Mouse (Mus musculus) heart, embryonic 13.5 days (tissue): ENCODE data around the gene Rfpl4. TPM values are rescaled to one million over a fixed set of nuclear protein-coding genes. Genes with fewer than 3 reads are reported as not detected.
"Not testable (repeated sequence)": the region's sequence is repeated elsewhere in the genome, so short reads cannot be mapped to it uniquely, and the experiment has no call there.

Experiments
- ATAC-seq: fragments of 200-750 bp; cut with Nextera tagmentation; 2 replicates; pipeline ENCODE4 v1.8.0; 2017; ENCODE audit warnings: moderate TSS enrichment; ENCODE audit not compliant: insufficient number of reproducible peaks, low FRiP score, low TSS enrichment; ENCODE audit errors: extremely low read depth
- H3K27ac ChIP-seq: fragments of 300-500 bp; sonication (generic); replicated peaks from 2 replicates; pipeline ENCODE4 v1.5.1; 2015; ENCODE audit warnings: moderate library complexity, mild to moderate bottlenecking, inconsistent platforms
- H3K27me3 ChIP-seq: fragments of 300-500 bp; sonication (generic); replicated peaks from 2 replicates; pipeline ENCODE4 v1.6.1; 2015; ENCODE audit warnings: mild to moderate bottlenecking, inconsistent platforms
- H3K36me3 ChIP-seq: fragments of 300-500 bp; sonication (generic); 2 replicates; pipeline ENCODE4 v1.6.1; 2015; ENCODE audit warnings: mild to moderate bottlenecking, inconsistent platforms
- H3K4me1 ChIP-seq: fragments of 300-500 bp; sonication (generic); 2 replicates; pipeline ENCODE4 v1.6.1; 2015; ENCODE audit warnings: inconsistent platforms
- H3K4me2 ChIP-seq: fragments of 300-500 bp; sonication (generic); 2 replicates; pipeline ENCODE4 v1.6.1; 2015; ENCODE audit warnings: inconsistent platforms, mild to moderate bottlenecking, moderate library complexity
- H3K4me3 ChIP-seq: fragments of 300-500 bp; sonication (generic); 2 replicates; pipeline ENCODE4 v1.5.1; 2015; ENCODE audit warnings: moderate library complexity, mild to moderate bottlenecking, inconsistent platforms
- H3K9ac ChIP-seq: fragments of 300-500 bp; sonication (generic); 2 replicates; pipeline ENCODE4 v1.6.1; 2015; ENCODE audit warnings: inconsistent platforms, mild to moderate bottlenecking, moderate library complexity
- H3K9me3 ChIP-seq: fragments of 300-500 bp; sonication (generic); 2 replicates; pipeline ENCODE4 v1.6.1; 2016; ENCODE audit warnings: inconsistent platforms
- WGBS: fragments of 180-500 bp; shearing (Covaris S2); methylation state at CpG from one replicate; pipeline ENCODE4 v1.1.7; 2015; ENCODE audit warnings: mixed read lengths; 5-methylcytosine and 5-hydroxymethylcytosine counted together
- polyA plus RNA-seq: library from polyadenylated mRNA; unstranded; fragments of >200 nt; fragmentation: Nextera tagmentation; extraction: Ambion mirVana; gene quantifications from 2 replicates; pipeline ENCODE4 v1.2.1, GENCODE M21; 2015

The Rfpl4 gene
- 0.11 TPM in 1 of 2 replicates, not detected in the other for polyA plus RNA-seq

DNA sequence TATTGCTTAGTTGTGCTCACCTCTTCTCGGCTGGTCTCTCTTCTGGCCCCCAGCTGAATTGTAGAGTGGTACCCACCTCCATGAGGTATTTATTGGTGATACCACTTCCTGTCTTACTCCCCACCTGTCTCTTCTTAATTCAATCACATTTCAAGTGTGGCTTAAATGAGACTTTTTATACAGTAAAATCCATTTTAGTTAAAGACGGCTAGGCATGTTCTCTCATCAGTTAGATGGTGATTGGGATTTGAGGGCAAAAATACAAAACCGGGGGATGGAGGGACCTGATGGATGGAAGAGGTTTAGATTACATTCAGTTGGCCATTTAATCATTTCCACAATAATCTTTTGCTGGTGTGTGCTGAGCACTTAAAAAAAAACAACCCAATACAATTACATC is at the start of gene Rfpl4:
Gene Rfpl4 (minus strand): TSS at position 101 of the 400 bp plus-strand sequence.
- Histone ChIP-seq H3K4me2 (no peak within 1 kb of the TSS), H3K9me3 (no peaks in the 10 kb centered on the region), H3K9ac (no peak within 1 kb of the TSS), H3K4me3 (no peak within 1 kb of the TSS), H3K4me1 (no peaks in the 10 kb centered on the region), H3K27me3 (no peaks in the 10 kb centered on the region), H3K27ac (no peak within 1 kb of the TSS), H3K36me3 (no peaks in the 10 kb centered on the region)
- WGBS, result 85% methylated on average over 3 of the region's 3 CpGs
- ATAC-seq, result no peak

DNA sequence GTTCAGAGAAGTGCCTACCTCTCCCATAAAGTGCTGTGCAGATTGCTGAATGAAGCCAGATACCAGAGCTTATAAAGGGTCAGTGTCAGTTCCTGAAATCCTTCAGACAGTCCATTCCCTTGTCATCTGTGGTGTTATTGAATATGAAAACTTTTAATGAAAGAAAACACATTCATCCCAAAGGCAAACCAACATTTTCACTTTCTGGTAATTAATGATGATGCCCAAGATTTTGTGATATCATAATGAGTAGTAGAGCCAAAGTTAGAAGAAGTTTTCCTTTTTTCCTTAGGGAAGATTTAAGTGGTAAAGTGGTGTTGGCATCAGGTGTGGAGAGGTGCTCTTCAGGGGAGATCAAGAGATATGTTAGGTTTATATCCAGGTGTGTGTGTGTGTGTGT is 32.8 kb upstream of the Rfpl4 start, which contains the start of gene Vmn1r55:
Gene Vmn1r55 (minus strand): TSS at position 101 of the 400 bp plus-strand sequence.
- not testable (repeated sequence) for H3K4me1 ChIP-seq, H3K27me3 ChIP-seq, H3K36me3 ChIP-seq, H3K4me2 ChIP-seq, H3K9me3 ChIP-seq, H3K9ac ChIP-seq, ATAC-seq, H3K27ac ChIP-seq, H3K4me3 ChIP-seq

DNA sequence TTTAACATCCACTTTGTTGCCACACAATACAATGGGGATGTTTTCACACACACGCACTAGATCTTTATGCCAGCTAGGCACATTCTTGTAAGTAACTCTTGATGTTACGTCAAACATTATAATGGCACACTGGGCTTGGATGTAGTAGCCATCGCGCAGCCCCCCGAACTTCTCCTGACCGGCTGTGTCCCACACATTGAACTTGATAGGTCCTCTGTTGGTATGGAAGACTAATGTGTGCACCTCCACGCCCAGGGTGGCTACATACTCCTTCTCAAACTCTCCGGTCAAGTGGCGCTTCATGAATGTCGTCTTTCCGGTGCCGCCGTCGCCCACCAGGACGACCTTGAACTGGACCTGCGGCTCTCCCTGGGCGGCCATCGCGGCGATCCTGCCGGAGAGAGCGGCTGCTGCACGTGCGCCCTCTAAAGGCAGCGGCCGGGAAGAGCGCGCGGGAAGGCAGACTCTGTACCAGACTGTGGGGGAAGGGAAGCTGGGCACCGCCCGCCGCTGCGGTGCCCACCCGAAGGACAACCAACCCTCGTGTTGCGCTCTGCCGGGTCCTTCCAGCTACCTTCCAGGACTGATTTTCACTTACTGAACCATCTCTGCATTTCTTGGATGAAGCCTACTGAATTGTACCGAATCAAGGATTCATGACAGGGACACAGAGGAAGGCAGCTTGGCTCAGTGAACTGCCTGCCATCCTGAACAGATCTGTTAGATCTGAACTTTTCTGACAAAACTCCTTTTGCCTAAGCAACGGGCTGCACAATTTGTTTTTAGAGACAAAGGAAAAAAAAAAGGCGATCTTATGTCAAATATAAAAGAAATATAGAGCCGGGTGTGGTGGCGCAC is 9.0 kb upstream of the Rfpl4 start, which contains the start of gene Rasl2-9:
Gene Rasl2-9 (minus strand): TSS at position 402 of the 858 bp plus-strand sequence.
- peak; percentile 61; the same call in 1 of the 2 replicates for ATAC-seq
- Histone ChIP-seq H3K27me3 (no peaks in the 10 kb centered on the region), H3K36me3 (no peaks in the 10 kb centered on the region), H3K9ac (peak within 1 kb of the TSS; percentile 74), H3K4me3 (peak within 1 kb of the TSS; percentile 51), H3K27ac (no peak within 1 kb of the TSS), H3K9me3 (no peaks in the 10 kb centered on the region), H3K4me2 (peak within 1 kb of the TSS; percentile 76), H3K4me1 (peaks cover 12% of the 10 kb centered on the region; the same call in 1 of the 2 replicates)
- 15% methylated on average over 42 of the region's 42 CpGs for WGBS

DNA sequence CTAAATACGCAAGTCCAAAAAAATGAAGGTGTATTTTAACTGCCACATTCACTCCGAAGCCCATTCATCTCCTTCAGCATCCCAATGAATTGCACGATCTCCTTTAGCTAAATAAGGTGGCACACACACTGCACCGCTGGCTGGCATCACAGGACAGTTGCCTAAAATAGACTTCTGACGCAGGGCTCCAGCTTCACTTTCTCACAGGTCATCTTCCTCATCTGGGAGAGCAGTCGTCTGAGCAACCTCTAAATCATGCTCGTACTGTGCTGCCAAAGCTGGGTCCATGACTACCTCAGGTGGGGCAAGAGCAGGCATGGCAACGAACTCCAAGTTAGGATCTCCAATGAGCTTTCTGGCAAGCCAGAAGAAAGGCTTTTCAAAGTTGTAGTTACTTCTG is 8.3 kb upstream of the Rfpl4 start:
- Histone ChIP-seq H3K4me2 (peak overlapping the region; percentile 76), H3K36me3 (no peaks in the 10 kb centered on the region), H3K27ac (no peak overlapping the region), H3K4me1 (peaks cover 12% of the 10 kb centered on the region; the same call in 1 of the 2 replicates), H3K9ac (no peak overlapping the region), H3K27me3 (no peaks in the 10 kb centered on the region), H3K4me3 (no peak overlapping the region), H3K9me3 (no peaks in the 10 kb centered on the region)
- no peak for ATAC-seq
- 70% methylated on average over 8 of the region's 8 CpGs for WGBS

DNA sequence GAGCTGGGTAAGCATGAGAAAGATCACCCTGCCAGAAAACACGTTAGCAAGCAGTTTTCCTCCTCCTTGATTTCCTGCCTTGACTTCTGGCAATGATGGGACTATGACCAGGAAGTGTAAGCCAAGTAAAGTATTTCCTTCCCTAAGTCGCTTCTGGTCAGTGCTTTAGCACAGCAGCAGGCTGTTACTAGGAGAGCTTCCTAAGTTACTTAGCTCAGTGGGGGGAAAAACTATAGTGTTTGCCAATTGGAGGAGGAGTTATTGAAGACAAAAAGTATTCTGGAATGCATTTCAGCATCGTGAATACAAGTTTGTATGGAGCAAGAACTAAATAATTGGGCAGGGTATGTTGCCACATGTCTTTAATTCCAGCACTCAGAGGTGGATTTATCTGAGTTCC is 4.0 kb downstream of the Rfpl4 start:
- ATAC-seq, result no peak
- Histone ChIP-seq H3K36me3 (no peaks in the 10 kb centered on the region), H3K27ac (no peak overlapping the region), H3K4me3 (no peak overlapping the region), H3K4me2 (no peak overlapping the region), H3K27me3 (no peaks in the 10 kb centered on the region), H3K9me3 (0 out of 2 replicates have a peak, but pooled peaks cover 3% of the 10 kb centered on the region), H3K9ac (no peak overlapping the region), H3K4me1 (no peaks in the 10 kb centered on the region)
- WGBS, result 37% methylated on average over 3 of the region's 3 CpGs

DNA sequence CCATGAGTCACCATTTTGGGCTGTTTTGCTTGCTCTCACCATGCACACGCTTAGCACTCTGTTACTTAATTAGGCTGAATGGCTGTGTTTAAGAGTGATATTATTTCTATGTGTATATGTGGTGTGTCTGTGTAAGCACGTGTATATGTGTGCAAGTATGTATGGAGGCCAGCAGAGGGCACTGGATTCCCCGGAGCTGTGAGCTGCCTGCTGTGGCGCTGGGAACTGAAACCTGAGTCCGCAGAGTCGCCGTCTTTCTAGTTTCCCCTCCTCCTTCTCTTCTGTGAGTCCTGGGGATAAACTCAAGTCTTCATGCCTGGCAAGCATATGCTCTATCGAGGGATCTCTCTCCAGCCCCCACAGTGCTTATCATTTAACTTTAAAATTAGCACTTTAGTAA is 7.4 kb downstream of the Rfpl4 start:
- Histone ChIP-seq H3K4me2 (no peak overlapping the region), H3K4me1 (no peaks in the 10 kb centered on the region), H3K27me3 (no peaks in the 10 kb centered on the region), H3K4me3 (no peak overlapping the region), H3K9ac (no peak overlapping the region), H3K9me3 (0 out of 2 replicates have a peak, but pooled peaks cover 3% of the 10 kb centered on the region), H3K36me3 (no peaks in the 10 kb centered on the region), H3K27ac (no peak overlapping the region)
- ATAC-seq, result no peak
- 76% methylated on average over 8 of the region's 8 CpGs for WGBS

DNA sequence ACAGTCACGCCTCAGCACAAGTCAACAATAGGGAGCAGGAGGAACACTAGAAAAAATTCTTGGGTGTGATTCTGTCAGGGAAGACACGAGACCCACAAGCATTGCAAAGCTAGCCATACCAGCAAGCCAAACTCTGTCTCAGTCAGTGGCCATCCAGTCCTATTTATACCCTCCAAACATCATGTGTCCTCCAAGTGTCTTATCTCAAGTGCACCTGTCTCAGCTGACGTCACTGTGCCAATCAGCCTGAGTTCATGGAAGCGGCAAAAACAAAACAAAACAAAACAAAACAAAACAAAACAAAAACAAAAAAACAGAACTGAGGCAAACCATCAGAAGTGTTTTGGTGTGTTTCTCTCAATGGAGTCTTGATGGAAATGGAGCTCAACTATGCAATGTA is 8.5 kb downstream of the Rfpl4 start:
- H3K36me3 ChIP-seq, result no peaks in the 10 kb centered on the region
- no peak overlapping the region for H3K4me2 ChIP-seq
- 50% methylated on average over 4 of the region's 4 CpGs for WGBS
- H3K27me3 ChIP-seq, result no peaks in the 10 kb centered on the region
- H3K4me3 ChIP-seq, result no peak overlapping the region
- 0 out of 2 replicates have a peak, but pooled peaks cover 3% of the 10 kb centered on the region for H3K9me3 ChIP-seq
- H3K9ac ChIP-seq, result no peak overlapping the region
- ATAC-seq, result no peak
- H3K27ac ChIP-seq, result no peak overlapping the region
- no peaks in the 10 kb centered on the region for H3K4me1 ChIP-seq

DNA sequence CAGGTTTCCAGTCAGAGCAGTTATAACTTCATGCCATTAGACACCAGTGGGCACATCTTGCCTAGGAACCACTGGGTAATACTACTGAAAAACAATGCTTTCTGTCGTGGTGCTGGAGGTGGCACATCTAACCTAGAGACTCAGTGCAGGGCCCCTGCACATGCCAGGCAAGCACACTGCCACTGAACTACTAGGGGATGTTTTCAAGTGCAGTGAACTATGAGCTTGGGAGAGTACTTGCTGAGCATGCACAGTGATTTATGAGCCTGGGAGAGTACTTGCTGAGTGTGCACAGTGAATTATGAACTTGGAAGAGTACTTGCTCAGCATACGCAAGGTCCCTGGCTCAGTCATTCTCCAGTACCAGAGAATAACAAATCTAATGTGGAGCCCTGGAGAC is 14.2 kb downstream of the Rfpl4 start:
- Histone ChIP-seq H3K27ac (no peak overlapping the region), H3K4me2 (no peak overlapping the region), H3K27me3 (no peaks in the 10 kb centered on the region), H3K4me3 (no peak overlapping the region), H3K36me3 (peaks cover 23% of the 10 kb centered on the region), H3K4me1 (no peaks in the 10 kb centered on the region), H3K9me3 (no peaks in the 10 kb centered on the region), H3K9ac (no peak overlapping the region)
- ATAC-seq, result no peak
- 82% methylated on average over 2 of the region's 2 CpGs for WGBS

DNA sequence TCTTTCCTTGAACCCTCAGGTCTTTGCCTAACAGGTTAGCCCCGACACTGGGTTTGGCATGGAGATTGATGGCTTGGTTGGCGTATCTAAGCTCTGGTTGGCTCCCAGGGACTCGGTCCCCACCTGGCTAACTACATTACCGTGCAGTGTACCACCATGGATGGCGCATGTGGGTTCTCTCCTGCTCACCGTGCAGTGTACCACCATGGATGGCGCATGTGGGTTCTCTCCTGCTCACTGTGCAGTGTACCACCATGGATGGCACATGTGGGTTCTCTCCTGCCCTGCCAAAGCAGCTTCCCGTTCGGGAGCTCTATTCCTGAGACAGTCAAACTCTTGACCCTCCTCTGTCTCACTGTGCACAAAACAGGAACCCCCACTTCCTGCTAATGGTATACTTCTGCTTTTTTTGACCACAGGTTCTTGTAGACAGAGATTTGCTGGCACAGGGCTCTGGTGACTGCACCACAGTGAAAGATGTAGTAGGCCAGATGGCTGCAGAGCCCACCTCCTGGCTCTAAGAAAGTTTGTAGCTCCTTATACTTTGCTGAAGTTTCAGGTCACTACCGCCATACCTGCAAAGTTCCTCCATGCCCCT is 15.6 kb downstream of the Rfpl4 start:
- Histone ChIP-seq H3K9me3 (no peaks in the 10 kb centered on the region), H3K4me3 (no peak overlapping the region), H3K36me3 (peaks cover 37% of the 10 kb centered on the region), H3K4me1 (no peaks in the 10 kb centered on the region), H3K4me2 (no peak overlapping the region), H3K27me3 (no peaks in the 10 kb centered on the region), H3K9ac (no peak overlapping the region), H3K27ac (no peak overlapping the region)
- WGBS, result 79% methylated on average over 10 of the region's 10 CpGs
- ATAC-seq, result no peak

DNA sequence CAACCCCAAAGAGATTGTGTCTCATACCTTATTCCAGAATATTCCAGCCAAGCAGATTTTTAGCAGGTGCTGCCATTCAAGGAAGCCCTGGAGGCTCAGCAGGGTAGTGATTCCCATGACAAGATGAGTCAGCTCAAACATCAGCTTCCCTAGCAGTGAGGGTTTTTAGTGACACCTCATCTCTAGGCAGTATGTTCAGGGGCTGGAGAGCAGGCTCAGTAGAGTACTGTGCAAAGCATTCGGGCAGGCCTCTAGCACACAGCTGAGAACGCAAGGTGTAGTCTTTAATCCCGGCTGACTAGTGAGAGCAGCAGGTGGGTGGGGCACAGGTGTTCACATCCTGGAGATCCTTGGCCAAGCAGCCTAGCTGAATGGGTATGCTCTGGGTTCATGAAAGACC is 17.0 kb downstream of the Rfpl4 start:
- Histone ChIP-seq H3K9ac (no peak overlapping the region), H3K4me3 (no peak overlapping the region), H3K9me3 (no peaks in the 10 kb centered on the region), H3K27me3 (no peaks in the 10 kb centered on the region), H3K36me3 (peaks cover 51% of the 10 kb centered on the region), H3K27ac (no peak overlapping the region), H3K4me2 (no peak overlapping the region), H3K4me1 (no peaks in the 10 kb centered on the region)
- 76% methylated on average over 3 of the region's 3 CpGs for WGBS
- no peak for ATAC-seq

DNA sequence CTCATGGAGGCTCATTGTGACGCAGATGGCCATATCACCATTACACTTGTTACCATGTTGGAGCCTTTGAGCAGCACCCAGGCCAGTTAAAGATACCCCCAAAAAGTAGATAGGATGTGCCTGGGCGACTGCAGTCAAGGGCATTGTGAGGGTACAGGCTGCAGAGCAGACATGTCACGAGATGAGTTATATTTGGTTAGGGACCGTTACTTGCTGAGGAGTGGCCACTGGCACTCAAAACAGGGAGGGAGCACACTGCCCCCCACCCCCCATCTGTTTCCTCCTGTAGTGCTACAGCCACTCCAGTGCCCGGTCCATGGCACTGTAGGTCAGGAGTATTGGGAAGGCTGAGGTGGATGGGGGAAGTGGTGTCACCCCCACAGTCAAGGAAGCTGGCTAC is 18.0 kb downstream of the Rfpl4 start:
- Histone ChIP-seq H3K27me3 (no peaks in the 10 kb centered on the region), H3K9me3 (no peaks in the 10 kb centered on the region), H3K4me2 (no peak overlapping the region), H3K9ac (no peak overlapping the region), H3K36me3 (peaks cover 61% of the 10 kb centered on the region), H3K4me3 (no peak overlapping the region), H3K27ac (no peak overlapping the region), H3K4me1 (no peaks in the 10 kb centered on the region)
- WGBS, result 84% methylated on average over 5 of the region's 5 CpGs
- ATAC-seq, result no peak
